In the genomic region with DNA sequence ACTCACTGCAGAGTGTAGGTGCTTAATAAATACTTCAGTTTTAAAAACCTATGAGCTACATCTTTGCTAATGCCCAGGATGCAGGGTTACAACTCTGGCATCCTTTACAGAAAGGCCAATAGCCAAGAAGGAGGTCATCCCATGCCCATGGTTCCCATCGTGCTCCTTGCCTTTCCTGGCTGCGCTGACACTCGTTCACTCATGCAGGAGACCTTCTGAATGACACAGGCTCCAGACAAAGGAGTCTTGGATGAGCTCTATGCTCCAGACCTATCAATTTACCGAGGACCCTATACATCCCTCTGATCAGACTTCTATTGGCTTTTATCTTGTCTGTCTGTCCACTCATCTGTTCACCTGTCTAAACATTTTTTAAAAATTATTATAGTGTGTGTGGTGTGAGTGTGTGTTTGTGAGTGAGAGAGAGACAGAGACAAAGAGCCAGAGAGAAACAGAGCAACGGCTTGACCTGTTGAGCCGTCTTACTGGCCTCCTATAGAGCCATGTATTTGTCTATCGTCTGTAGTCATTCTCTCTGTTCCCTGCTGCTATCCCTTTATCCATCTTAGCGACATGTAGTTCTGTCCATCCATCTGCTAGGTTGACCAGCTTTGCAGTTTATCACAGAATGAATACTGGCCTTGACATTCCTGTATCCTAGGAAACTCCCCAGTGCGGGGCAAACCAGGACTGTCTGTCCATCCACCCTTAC, we compare ENCODE assay signal across 8 mouse cellular contexts. TPM values are rescaled to one million over a fixed set of nuclear protein-coding genes. Genes with fewer than 3 reads are reported as not detected.
DNase-seq lines count a peak whose midpoint lies in the region; ATAC-seq and TF ChIP-seq lines count a peak whose summit lies in the region.

No protein-coding gene starts in this region.

- H3K4me3 ChIP-seq in gastrocnemius, adult 2 months, result peak overlapping the region; percentile 88
- peak overlapping the region; percentile 89 for H3K4me3 ChIP-seq in E14TG2a.4 (replicated peaks; ENCODE audit: low read length)
- peak overlapping the region; percentile 91 for H3K4me3 ChIP-seq in forebrain, embryonic 13.5 days
- peak overlapping the region; percentile 92 for H3K4me3 ChIP-seq in liver, embryonic 16.5 days (ENCODE audit: low read depth, low read length)

- peak overlapping the region; percentile 97 for H3K9ac ChIP-seq in forebrain, embryonic 13.5 days
- H3K9ac ChIP-seq in liver, embryonic 16.5 days (ENCODE audit: low read depth, low read length), result peak overlapping the region; percentile 96; the same call in 1 of the 2 replicates

- peak; percentile 46; the same call in 1 of the 2 replicates for ATAC-seq in forebrain, embryonic 13.5 days
- no peak for ATAC-seq in liver, embryonic 16.5 days (ENCODE audit: low read depth)
- ATAC-seq in inflammation-experienced regulatory T-cells, adult 6 months, result no peak

- TF ChIP-seq CTCF in gastrocnemius, adult 2 months (IDR thresholded peaks at IDR 0.05), result no peak
- TF ChIP-seq CTCF in E14TG2a.4 (conservative IDR thresholded peaks at IDR 0.05; ENCODE audit: low read length), result no peak

- peak overlapping the region; percentile 94 for H3K27ac ChIP-seq in gastrocnemius, adult 2 months
- peak overlapping the region; percentile 96 for H3K27ac ChIP-seq in forebrain, embryonic 13.5 days
- H3K27ac ChIP-seq in liver, embryonic 16.5 days (ENCODE audit: low read length), result no peak overlapping the region; the same call in 1 of the 2 replicates

- WGBS in forebrain, embryonic 13.5 days, result 11% methylated on average over 9 of the region's 9 CpGs
- 40% methylated on average over 9 of the region's 9 CpGs for WGBS in liver, embryonic 16.5 days (ENCODE audit: insufficient replicate concordance)

- intact Hi-C loops in gastrocnemius, adult 2 months (cut with DNase I), result no loop called here

- peaks cover 50% of the 10 kb centered on the region for H3K4me1 ChIP-seq in E14TG2a.4 (replicated peaks; ENCODE audit: low read depth, low read length)
- H3K4me1 ChIP-seq in forebrain, embryonic 13.5 days, result peaks cover 40% of the 10 kb centered on the region
- H3K4me1 ChIP-seq in liver, embryonic 16.5 days (ENCODE audit: control insufficient read depth, low read depth, low read length), result peaks cover 28% of the 10 kb centered on the region

- no peaks in the 10 kb centered on the region for H3K9me3 ChIP-seq in E14TG2a.4 (ENCODE audit: low read length)
- H3K9me3 ChIP-seq in forebrain, embryonic 13.5 days (replicated peaks), result no peaks in the 10 kb centered on the region
- no peaks in the 10 kb centered on the region for H3K9me3 ChIP-seq in liver, embryonic 16.5 days (replicated peaks; ENCODE audit: control insufficient read depth, low read length)

- no peaks in the 10 kb centered on the region for H3K27me3 ChIP-seq in E14TG2a.4 (ENCODE audit: insufficient read depth, low read length)
- no peaks in the 10 kb centered on the region for H3K27me3 ChIP-seq in forebrain, embryonic 13.5 days
- H3K27me3 ChIP-seq in liver, embryonic 16.5 days (ENCODE audit: control insufficient read depth, insufficient read depth, low read depth, low read length), result no peaks in the 10 kb centered on the region

- peaks cover 19% of the 10 kb centered on the region for H3K36me3 ChIP-seq in E14TG2a.4 (ENCODE audit: insufficient read depth, low read length)
- H3K36me3 ChIP-seq in forebrain, embryonic 13.5 days (ENCODE audit: poor library complexity, severe bottlenecking), result 0 out of 2 replicates have a peak, but pooled peaks cover 5% of the 10 kb centered on the region
- H3K36me3 ChIP-seq in liver, embryonic 16.5 days (ENCODE audit: control insufficient read depth, insufficient read depth), result no peaks in the 10 kb centered on the region

- peak overlapping the region; percentile 86 for H3K4me2 ChIP-seq in forebrain, embryonic 13.5 days
- peak overlapping the region; percentile 66 for H3K4me2 ChIP-seq in liver, embryonic 16.5 days (ENCODE audit: low read depth, low read length)

- DNase-seq in gastrocnemius, adult 2 months, result no peak
- no peak for DNase-seq in gastrocnemius, adult 8-10 months (ENCODE audit: low spot score in 2 of 2)
- DNase-seq in right cerebral cortex, postnatal 14 days, result no peak
- DNase-seq in frontal cortex, postnatal 36 days (ENCODE audit: low spot score in 2 of 2), result no peak

RNA-seq across cellular contexts. Expression of gene Ip6k2, which starts 0.6 kb away (rescaled TPM):
- 10 to 100 TPM; 16.0 to 16.7 TPM for total RNA-seq in gastrocnemius, adult 2 months (2021)
- 10 to 100 TPM; 12.0 to 15.8 (median 14.2) TPM for total RNA-seq in gastrocnemius, adult 8-10 months (2022)
- polyA plus RNA-seq in forebrain, embryonic 13.5 days (2015; fragmentation: Nextera tagmentation; extraction: Ambion mirVana), result 153 and 172 TPM in 2 replicates
- polyA plus RNA-seq in liver, embryonic 16.5 days (2015; fragmentation: Nextera tagmentation; extraction: Ambion mirVana), result 12.4 and 13.6 TPM in 2 replicates
- polyA plus RNA-seq in inflammation-experienced regulatory T-cells, adult 6 months (2017; shearing (Covaris generic)), result 10 to 100 TPM; 10.9 to 24.0 (median 19.8) TPM

RNA-seq across cellular contexts. Expression of gene Nckipsd, which starts 25.2 kb away (rescaled TPM):
- 1 to 10 TPM; 3.6 to 5.3 TPM for total RNA-seq in gastrocnemius, adult 2 months (2021)
- 1 to 10 TPM; 3.6 to 4.9 (median 4.2) TPM for total RNA-seq in gastrocnemius, adult 8-10 months (2022)
- polyA plus RNA-seq in forebrain, embryonic 13.5 days (2015; fragmentation: Nextera tagmentation; extraction: Ambion mirVana), result 15.2 and 17.6 TPM in 2 replicates
- 3.5 and 3.6 TPM in 2 replicates for polyA plus RNA-seq in liver, embryonic 16.5 days (2015; fragmentation: Nextera tagmentation; extraction: Ambion mirVana)
- polyA plus RNA-seq in inflammation-experienced regulatory T-cells, adult 6 months (2017; shearing (Covaris generic)), result 1 to 10 TPM; 6.0 to 7.1 (median 6.8) TPM

RNA-seq across cellular contexts. Expression of gene Celsr3, which starts 43.1 kb away (rescaled TPM):
- under 1 TPM in 1 of 2 experiments, not detected in 1; 0.05 TPM for total RNA-seq in gastrocnemius, adult 2 months (2021)
- total RNA-seq in gastrocnemius, adult 8-10 months (2022), result under 1 TPM in 1 of 4 experiments, not detected in 3; 0.05 TPM
- polyA plus RNA-seq in forebrain, embryonic 13.5 days (2015; fragmentation: Nextera tagmentation; extraction: Ambion mirVana), result 13.3 and 14.4 TPM in 2 replicates
- polyA plus RNA-seq in liver, embryonic 16.5 days (2015; fragmentation: Nextera tagmentation; extraction: Ambion mirVana), result 0.16 and 0.22 TPM in 2 replicates
- not detected for polyA plus RNA-seq in inflammation-experienced regulatory T-cells, adult 6 months (2017; shearing (Covaris generic))

Comparison
In these comparisons a context has a peak if more than half of its experiments do, and no peak if none do; other contexts are left out.
1. RNA of gene Celsr3, which starts 43.1 kb away (polyA plus RNA-seq): 13.3 to 14.4 TPM in forebrain, embryonic 13.5 days; 0.16 to 0.22 TPM in liver, embryonic 16.5 days and not detected in inflammation-experienced regulatory T-cells, adult 6 months; every median in the first group is over 10 times any median in the second.
2. Peak in every context shown above with its lines, with median percentiles within 50 percentile points of each other: H3K4me3 ChIP-seq.